Mouse (Mus musculus) heart, embryonic 12.5 days (tissue): Measurements from ENCODE around the gene Prr5l. TPM values are rescaled to one million over a fixed set of nuclear protein-coding genes. Genes with fewer than 3 reads are reported as not detected.
"Not testable (repeated sequence)": the region's sequence is repeated elsewhere in the genome, so short reads cannot be mapped to it uniquely, and the experiment has no call there.

Source experiments
- ATAC-seq: fragments of 200-750 bp; cut with Nextera tagmentation; 2 replicates; pipeline ENCODE4 v1.8.0; 2017; ENCODE audit warnings: moderate TSS enrichment, moderate library complexity; ENCODE audit not compliant: insufficient number of reproducible peaks, low FRiP score
- H3K27ac ChIP-seq: fragments of 300-500 bp; sonication (generic); 2 replicates; pipeline ENCODE4 v1.5.1; 2016; ENCODE audit warnings: mild to moderate bottlenecking, moderate library complexity; ENCODE audit not compliant: poor library complexity, severe bottlenecking
- H3K27me3 ChIP-seq: fragments of 300-500 bp; sonication (generic); replicated peaks from 2 replicates; pipeline ENCODE4 v1.6.1; 2016; ENCODE audit warnings: mild to moderate bottlenecking, moderate library complexity
- H3K36me3 ChIP-seq: fragments of 300-500 bp; sonication (generic); 2 replicates; pipeline ENCODE4 v1.6.1; 2016; ENCODE audit warnings: mild to moderate bottlenecking, moderate library complexity
- H3K4me1 ChIP-seq: fragments of 300-500 bp; sonication (generic); replicated peaks from 2 replicates; pipeline ENCODE4 v1.6.1; 2016; ENCODE audit warnings: mild to moderate bottlenecking
- H3K4me2 ChIP-seq: fragments of 300-500 bp; sonication (generic); 2 replicates; pipeline ENCODE4 v1.6.1; 2016; ENCODE audit warnings: mild to moderate bottlenecking, moderate library complexity
- H3K4me3 ChIP-seq: fragments of 300-500 bp; sonication (generic); 2 replicates; pipeline ENCODE4 v1.5.1; 2016; ENCODE audit warnings: mild to moderate bottlenecking
- H3K9ac ChIP-seq: fragments of 300-500 bp; sonication (generic); 2 replicates; pipeline ENCODE4 v1.6.1; 2016; ENCODE audit warnings: mild to moderate bottlenecking, moderate library complexity
- H3K9me3 ChIP-seq: fragments of 300-500 bp; sonication (generic); replicated peaks from 2 replicates; pipeline ENCODE4 v1.6.1; 2016; ENCODE audit warnings: mild to moderate bottlenecking, moderate library complexity
- WGBS: fragments of 180-500 bp; shearing (Covaris S2); methylation state at CpG from one replicate; pipeline ENCODE4 v1.1.7; 2016; 5-methylcytosine and 5-hydroxymethylcytosine counted together
- polyA plus RNA-seq: library from polyadenylated mRNA; unstranded; fragments of >200 nt; fragmentation: Nextera tagmentation; extraction: Ambion mirVana; gene quantifications from 2 replicates; pipeline ENCODE4 v1.2.1, GENCODE M21; 2016

The Prr5l gene
- polyA plus RNA-seq, 1 experiment from 2014 or later = 10.3 TPM

GRCm38 (mm10) chr2:101761898-101762297 lies 120.9 kb downstream of the Prr5l start:
- no peak for ATAC-seq
- Histone ChIP-seq H3K9me3 (no peaks in the 10 kb centered on the region), H3K36me3 (no peaks in the 10 kb centered on the region), H3K27ac (no peak overlapping the region), H3K4me3 (no peak overlapping the region), H3K27me3 (no peaks in the 10 kb centered on the region), H3K4me1 (peaks cover 13% of the 10 kb centered on the region), H3K9ac (no peak overlapping the region), H3K4me2 (no peak overlapping the region)
- WGBS = 65% methylated on average over 1 of the region's 1 CpGs

GRCm38 (mm10) chr2:101759523-101760277 lies 123.1 kb downstream of the Prr5l start:
- 81% methylated on average over 9 of the region's 9 CpGs for WGBS
- no peak overlapping the region for H3K9ac ChIP-seq
- H3K4me1 ChIP-seq = peaks cover 28% of the 10 kb centered on the region
- H3K36me3 ChIP-seq = no peaks in the 10 kb centered on the region
- no peak overlapping the region for H3K4me2 ChIP-seq
- no peaks in the 10 kb centered on the region for H3K27me3 ChIP-seq
- no peak overlapping the region for H3K27ac ChIP-seq
- H3K4me3 ChIP-seq = no peak overlapping the region
- ATAC-seq = no peak
- H3K9me3 ChIP-seq = no peaks in the 10 kb centered on the region

GRCm38 (mm10) chr2:101757806-101758205 lies 125.0 kb downstream of the Prr5l start:
- H3K27me3 ChIP-seq = no peaks in the 10 kb centered on the region
- no peaks in the 10 kb centered on the region for H3K36me3 ChIP-seq
- no peak for ATAC-seq
- no peak overlapping the region for H3K4me3 ChIP-seq
- no peaks in the 10 kb centered on the region for H3K9me3 ChIP-seq
- H3K4me1 ChIP-seq = peaks cover 27% of the 10 kb centered on the region
- no peak overlapping the region for H3K27ac ChIP-seq
- H3K9ac ChIP-seq = no peak overlapping the region
- no peak overlapping the region for H3K4me2 ChIP-seq
- 68% methylated on average over 1 of the region's 1 CpGs for WGBS

GRCm38 (mm10) chr2:101756069-101756753 lies 126.6 kb downstream of the Prr5l start:
- Histone ChIP-seq H3K36me3 (no peaks in the 10 kb centered on the region), H3K27me3 (no peaks in the 10 kb centered on the region), H3K4me2 (no peak overlapping the region), H3K4me3 (no peak overlapping the region), H3K27ac (no peak overlapping the region), H3K9ac (no peak overlapping the region), H3K9me3 (no peaks in the 10 kb centered on the region), H3K4me1 (peaks cover 26% of the 10 kb centered on the region)
- 40% methylated on average over 7 of the region's 7 CpGs for WGBS
- ATAC-seq = no peak

- peak overlapping the region; percentile 38; the same call in 1 of the 2 replicates for H3K9ac ChIP-seq
- H3K4me2 ChIP-seq = peak overlapping the region; percentile 65
- no peaks in the 10 kb centered on the region for H3K9me3 ChIP-seq
- 10% methylated on average over 11 of the region's 11 CpGs for WGBS
- no peak for ATAC-seq
- H3K4me3 ChIP-seq = peak overlapping the region; percentile 31
- peaks cover 36% of the 10 kb centered on the region for H3K4me1 ChIP-seq
- no peaks in the 10 kb centered on the region for H3K36me3 ChIP-seq
- no peak overlapping the region for H3K27ac ChIP-seq
- no peaks in the 10 kb centered on the region for H3K27me3 ChIP-seq
These were observed 127.8 kb downstream of the Prr5l start for GRCm38 (mm10) chr2:101754939-101755555.

- Histone ChIP-seq H3K4me3 (no peak overlapping the region), H3K9ac (no peak overlapping the region), H3K27ac (no peak overlapping the region), H3K27me3 (no peaks in the 10 kb centered on the region), H3K9me3 (no peaks in the 10 kb centered on the region), H3K36me3 (no peaks in the 10 kb centered on the region), H3K4me2 (no peak overlapping the region), H3K4me1 (peaks cover 36% of the 10 kb centered on the region)
- no peak for ATAC-seq
- 74% methylated on average over 4 of the region's 4 CpGs for WGBS
These were observed 128.4 kb downstream of the Prr5l start for GRCm38 (mm10) chr2:101754428-101754827.

GRCm38 (mm10) chr2:101752979-101753378 lies 129.8 kb downstream of the Prr5l start:
- no peak for ATAC-seq
- 93% methylated on average over 6 of the region's 6 CpGs for WGBS
- H3K4me1 ChIP-seq = peaks cover 36% of the 10 kb centered on the region

GRCm38 (mm10) chr2:101752402-101752801 lies 130.4 kb downstream of the Prr5l start:
- H3K9me3 ChIP-seq = no peaks in the 10 kb centered on the region
- H3K27me3 ChIP-seq = no peaks in the 10 kb centered on the region
- H3K4me3 ChIP-seq = no peak overlapping the region
- ATAC-seq = no peak
- WGBS = 74% methylated on average over 7 of the region's 7 CpGs
- H3K4me1 ChIP-seq = peaks cover 36% of the 10 kb centered on the region
- no peak overlapping the region for H3K27ac ChIP-seq
- no peak overlapping the region for H3K4me2 ChIP-seq
- H3K9ac ChIP-seq = no peak overlapping the region
- H3K36me3 ChIP-seq = no peaks in the 10 kb centered on the region

More at GRCm38 (mm10) chr2:101752979-101753378, 129.8 kb downstream of the Prr5l start:
- H3K27me3 ChIP-seq = no peaks in the 10 kb centered on the region
- no peaks in the 10 kb centered on the region for H3K9me3 ChIP-seq
- no peak overlapping the region for H3K4me2 ChIP-seq
- H3K27ac ChIP-seq = no peak overlapping the region
- H3K4me3 ChIP-seq = no peak overlapping the region
- H3K36me3 ChIP-seq = no peaks in the 10 kb centered on the region
- no peak overlapping the region for H3K9ac ChIP-seq

GRCm38 (mm10) chr2:101751236-101751922 lies 131.4 kb downstream of the Prr5l start:
- Histone ChIP-seq H3K4me3 (no peak overlapping the region), H3K4me1 (peaks cover 40% of the 10 kb centered on the region), H3K9ac (no peak overlapping the region), H3K27me3 (no peaks in the 10 kb centered on the region), H3K27ac (peak overlapping the region; percentile 46), H3K9me3 (no peaks in the 10 kb centered on the region), H3K4me2 (0 out of 2 replicates have a peak overlapping the region, but pooled peaks have one; percentile 6), H3K36me3 (no peaks in the 10 kb centered on the region)
- ATAC-seq = peak; percentile 69; the same call in 1 of the 2 replicates
- 14% methylated on average over 4 of the region's 4 CpGs for WGBS

GRCm38 (mm10) chr2:101746537-101746936 lies 136.3 kb downstream of the Prr5l start:
- ATAC-seq = no peak

GRCm38 (mm10) chr2:101745656-101746055 lies 137.2 kb downstream of the Prr5l start:
- not testable (repeated sequence) for H3K9me3 ChIP-seq, H3K27me3 ChIP-seq, H3K36me3 ChIP-seq, ATAC-seq, H3K4me3 ChIP-seq, H3K4me2 ChIP-seq, H3K27ac ChIP-seq, H3K9ac ChIP-seq
- peaks cover 12% of the 10 kb centered on the region for H3K4me1 ChIP-seq
- WGBS = 71% methylated on average over 1 of the region's 2 CpGs

More at GRCm38 (mm10) chr2:101746537-101746936, 136.3 kb downstream of the Prr5l start:
- H3K27me3 ChIP-seq = no peaks in the 10 kb centered on the region
- H3K4me1 ChIP-seq = peaks cover 21% of the 10 kb centered on the region
- H3K4me2 ChIP-seq = no peak overlapping the region
- H3K9me3 ChIP-seq = no peaks in the 10 kb centered on the region
- no peak overlapping the region for H3K9ac ChIP-seq
- H3K27ac ChIP-seq = no peak overlapping the region
- no peak overlapping the region for H3K4me3 ChIP-seq
- 66% methylated on average over 7 of the region's 7 CpGs for WGBS
- H3K36me3 ChIP-seq = no peaks in the 10 kb centered on the region
